Mouse (Mus musculus) kidney, postnatal 25 days (tissue): Measurements from ENCODE around the gene Cxcl17.
"Not testable (repeated sequence)": the region's sequence is repeated elsewhere in the genome, so short reads cannot be mapped to it uniquely, and the experiment has no call there.

ENCODE experiments used
- DNase-seq, 2 experiments: peaks; one replicate each; pipeline ENCODE4 v3.0.0; 2021; ENCODE audit warnings: mixed read lengths in 2 of 2

Cxcl17 gene

DNA sequence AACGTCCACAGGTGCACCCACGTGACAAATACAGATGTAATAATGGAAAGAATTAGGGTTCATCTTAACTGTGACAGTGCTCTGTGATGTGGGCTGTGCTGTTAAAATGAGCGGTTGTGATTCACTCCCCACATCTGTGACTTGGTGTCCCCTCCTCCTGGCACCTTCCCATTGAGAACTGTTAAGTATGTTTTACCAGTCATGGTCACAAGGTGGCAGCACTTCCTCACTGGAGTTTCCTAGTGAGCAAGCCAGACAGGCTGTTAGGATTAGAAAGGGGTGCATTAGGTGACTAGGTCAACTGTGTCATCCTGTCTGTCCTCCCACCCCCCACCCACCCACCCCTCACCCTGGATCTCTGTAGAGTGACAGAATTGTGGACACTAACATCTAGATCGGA lies 11.7 kb upstream of the Cxcl17 start:
- peak; percentile 80 to 95 for DNase-seq

- DNase-seq = peak in 1 of 2 experiments; percentile 51
These were observed 9.7 kb upstream of the Cxcl17 start for GRCm38 (mm10) chr7:25422286-25422841.

- no peak for DNase-seq
These were observed 7.3 kb upstream of the Cxcl17 start for GRCm38 (mm10) chr7:25419943-25420342.

- no peak for DNase-seq
These were observed 6.8 kb upstream of the Cxcl17 start for GRCm38 (mm10) chr7:25419536-25419935.

- DNase-seq = peak in 1 of 2 experiments; percentile 73
These were observed 4.9 kb upstream of the Cxcl17 start for GRCm38 (mm10) chr7:25417597-25417996.

- no peak for DNase-seq
These were observed 825 bp downstream of the Cxcl17 start for GRCm38 (mm10) chr7:25411861-25412260.

DNA sequence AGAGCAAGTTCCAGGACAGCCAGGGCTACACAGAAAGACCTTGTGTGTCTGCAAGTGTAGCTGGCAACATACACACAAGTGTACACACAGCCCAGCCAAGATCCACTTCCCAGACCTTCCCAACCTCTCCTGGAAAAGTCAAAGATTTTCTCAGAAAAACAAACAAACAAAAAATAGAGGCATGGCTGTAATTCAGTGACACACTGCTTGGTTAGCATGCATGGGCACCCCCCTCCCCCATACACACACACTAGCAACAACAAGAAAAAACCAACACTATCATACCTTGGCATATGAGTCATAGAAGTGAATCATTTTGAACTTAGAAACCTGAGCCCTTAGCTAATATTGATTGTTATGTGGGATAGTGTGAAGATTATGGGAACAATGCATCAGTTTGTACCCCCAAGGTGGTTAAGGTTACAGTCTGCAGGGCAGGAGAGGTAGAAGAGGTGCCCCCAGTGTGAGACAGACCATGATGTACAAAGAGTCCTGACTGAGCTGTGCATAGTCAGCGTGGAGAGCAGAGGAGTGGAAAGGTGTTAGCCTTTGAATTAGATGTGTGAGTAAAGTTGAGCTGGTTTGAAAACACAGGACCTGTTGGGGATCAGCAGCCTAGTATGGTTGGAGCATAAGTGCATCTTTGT lies 1.6 kb downstream of the Cxcl17 start:
- no peak for DNase-seq

DNA sequence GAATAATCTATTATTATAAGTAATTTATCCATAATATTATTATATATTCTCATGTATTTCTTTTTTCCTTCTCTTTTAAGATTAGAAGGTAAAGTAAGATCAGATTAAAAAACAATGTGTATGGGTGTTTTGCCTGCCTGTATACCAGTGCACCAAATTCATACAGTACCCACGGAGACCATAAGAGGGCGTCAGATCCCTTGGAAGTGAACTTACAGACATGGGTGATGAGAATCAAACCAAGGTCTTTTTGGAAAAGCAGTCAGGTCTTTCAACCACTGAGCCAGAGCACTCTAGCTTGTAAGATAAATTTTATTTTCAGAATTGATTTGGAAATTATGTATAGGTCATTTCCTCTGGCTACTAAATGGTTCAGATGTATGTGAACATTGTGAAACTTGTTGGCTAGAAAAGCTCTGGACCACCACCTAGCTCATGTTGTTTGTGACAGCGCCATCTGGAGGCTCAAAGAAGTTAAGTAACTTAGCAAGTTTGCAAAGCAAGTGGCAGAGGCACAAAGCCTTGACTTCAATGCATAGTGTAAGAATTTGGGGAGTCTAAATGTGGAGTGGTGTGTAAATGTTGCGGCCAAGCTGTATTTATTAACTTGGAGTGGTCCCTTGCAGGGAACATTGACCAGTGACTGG lies 3.4 kb downstream of the Cxcl17 start:
- DNase-seq = peak in 1 of 2 experiments; percentile 58

- DNase-seq = no peak
These were observed 6.2 kb downstream of the Cxcl17 start for GRCm38 (mm10) chr7:25406468-25406867.

DNA sequence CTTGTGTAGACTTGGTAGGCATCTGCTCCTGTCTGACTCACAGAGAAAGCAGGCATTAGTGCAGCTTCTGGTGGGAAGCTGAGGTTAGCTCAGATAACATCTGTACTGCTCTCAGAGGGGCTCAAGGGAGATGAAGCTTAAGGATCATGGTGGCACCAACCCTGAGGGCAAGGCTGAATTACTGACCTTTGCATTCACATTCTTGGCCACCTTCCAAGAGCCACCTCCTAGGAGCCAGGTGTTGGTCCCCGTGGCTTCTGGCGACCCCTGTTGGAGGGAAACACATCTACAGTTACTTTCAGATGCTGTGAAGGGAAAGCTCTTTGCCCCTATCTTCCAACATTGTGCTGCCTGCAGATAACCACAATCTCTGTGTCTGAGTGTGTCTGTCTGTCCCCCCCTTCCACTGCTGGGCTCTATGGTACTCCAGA lies 10.0 kb downstream of the Cxcl17 start:
- peak; percentile 89 for DNase-seq

GRCm38 (mm10) chr7:25401986-25402385 lies 10.7 kb downstream of the Cxcl17 start:
- no peak for DNase-seq

GRCm38 (mm10) chr7:25401551-25401950 lies 11.1 kb downstream of the Cxcl17 start:
- no peak for DNase-seq

DNA sequence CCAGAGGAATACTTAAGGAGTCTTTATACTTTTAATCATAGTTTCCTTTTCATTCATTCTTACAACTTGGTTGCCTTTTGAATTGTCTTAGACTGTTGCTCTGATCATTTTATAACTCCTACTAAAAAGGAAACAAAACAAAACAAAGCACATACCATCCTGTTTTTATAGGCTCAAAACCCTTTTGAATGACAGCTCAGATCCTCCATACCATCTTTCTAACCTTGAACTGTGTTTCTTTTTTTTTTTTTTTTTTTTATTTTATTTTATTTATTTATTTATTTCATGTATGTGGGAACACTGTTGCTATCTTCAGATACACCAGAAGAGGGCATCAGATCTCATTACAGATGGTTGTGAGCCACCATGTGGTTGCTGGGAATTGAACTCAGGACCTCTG lies 13.7 kb downstream of the Cxcl17 start:
- DNase-seq = not testable (repeated sequence)

GRCm38 (mm10) chr7:25398610-25399009 lies 14.1 kb downstream of the Cxcl17 start, which contains the start of gene Lipe:
TSS of gene Lipe (minus strand) at chr7:25398710.
- no peak for DNase-seq

GRCm38 (mm10) chr7:25396621-25397020 lies 16.1 kb downstream of the Cxcl17 start:
- no peak for DNase-seq

DNA sequence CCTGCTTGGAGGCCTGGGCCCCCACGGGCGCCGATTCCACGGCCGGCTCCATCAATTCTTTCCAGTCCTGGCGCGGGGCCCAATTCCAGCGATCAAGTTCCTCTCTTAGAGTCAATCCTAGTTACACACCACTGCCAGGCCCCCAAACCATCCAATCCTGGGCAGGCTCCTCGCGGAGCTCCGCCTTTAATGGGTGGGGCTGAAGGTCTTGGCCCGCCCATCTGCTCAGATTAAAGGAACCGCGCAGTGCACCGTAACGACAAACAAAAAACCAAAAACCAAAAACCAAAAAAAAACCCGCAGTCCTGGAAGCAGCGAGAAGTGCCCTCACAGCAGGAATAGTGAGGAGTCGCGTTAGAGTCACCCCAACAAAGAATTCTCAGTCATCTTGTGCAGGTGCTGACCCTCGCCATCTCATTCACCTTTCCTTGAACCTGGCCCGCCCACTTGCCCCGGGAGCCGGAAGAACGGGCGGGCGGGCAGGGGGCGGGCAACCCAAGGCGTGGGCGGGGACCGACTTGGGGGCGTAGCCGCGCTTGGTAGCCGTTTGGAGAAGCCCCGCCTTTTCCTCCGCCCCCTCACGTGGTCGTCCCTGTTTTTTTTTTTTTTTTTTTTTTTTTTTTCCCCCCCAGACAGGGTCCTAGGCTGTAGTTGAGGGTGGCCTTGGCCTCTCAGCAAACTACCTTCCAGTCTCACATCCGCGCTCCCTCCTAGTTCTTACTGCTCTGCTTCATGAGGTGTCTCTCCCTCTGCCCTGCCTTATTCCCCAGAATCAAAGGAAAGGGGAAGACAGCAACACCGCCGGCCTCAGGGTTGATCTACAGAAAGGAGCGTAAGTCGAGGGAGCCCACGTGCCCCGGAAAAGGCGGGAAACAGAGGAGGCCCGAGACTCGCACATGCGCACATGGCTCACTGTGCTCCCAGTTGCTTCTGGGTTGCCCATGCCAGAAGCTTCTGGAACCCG lies 16.8 kb downstream of the Cxcl17 start:
- peak; percentile 98 to 99 for DNase-seq

- no peak for DNase-seq
These were observed 17.5 kb downstream of the Cxcl17 start for GRCm38 (mm10) chr7:25395186-25395557.

DNA sequence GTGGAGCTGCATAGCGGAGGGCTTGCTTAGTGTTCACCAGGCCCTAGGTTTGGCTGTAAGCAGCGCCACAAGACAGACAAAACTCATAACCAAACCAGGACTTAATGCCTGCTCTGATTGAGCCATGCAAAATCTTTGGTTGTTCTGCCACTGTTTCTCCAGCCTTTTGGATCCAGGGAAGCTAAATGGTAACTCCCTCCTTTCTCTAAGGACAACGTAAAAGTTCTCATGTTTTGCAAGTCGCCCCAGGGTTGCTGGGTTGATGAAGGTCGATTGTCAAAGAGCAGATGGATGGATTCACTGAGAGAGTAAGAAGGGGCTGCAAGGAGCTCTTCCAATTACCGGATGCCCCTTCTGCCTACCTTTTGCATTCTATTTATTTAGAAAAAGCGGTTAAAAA lies 17.9 kb downstream of the Cxcl17 start:
- DNase-seq = no peak

- no peak for DNase-seq
These were observed 19.1 kb downstream of the Cxcl17 start for GRCm38 (mm10) chr7:25393451-25394210.

DNA sequence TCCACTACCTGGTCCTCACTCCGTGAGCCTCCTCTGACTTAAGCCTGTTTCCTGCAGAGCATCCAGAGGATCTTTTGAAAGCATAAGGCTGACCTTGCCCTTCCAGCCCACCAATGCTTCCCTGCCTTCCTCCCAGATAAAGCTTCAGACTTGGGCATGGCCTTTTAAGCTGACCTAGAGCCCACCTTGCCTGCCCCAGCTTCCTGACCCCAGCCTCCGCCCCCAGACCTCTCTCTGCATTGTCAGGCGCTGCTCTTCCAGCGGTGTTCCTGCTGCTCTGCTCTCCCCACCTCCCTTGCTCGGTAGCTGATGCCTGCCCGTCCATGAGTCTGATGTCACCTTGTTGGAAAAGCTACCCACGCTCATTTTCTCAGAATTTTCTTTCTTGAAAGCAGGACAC lies 19.8 kb downstream of the Cxcl17 start:
- DNase-seq = peak in 1 of 2 experiments; percentile 34

- DNase-seq = peak; percentile 59 to 80
These were observed 20.7 kb downstream of the Cxcl17 start for GRCm38 (mm10) chr7:25391856-25392453.

DNA sequence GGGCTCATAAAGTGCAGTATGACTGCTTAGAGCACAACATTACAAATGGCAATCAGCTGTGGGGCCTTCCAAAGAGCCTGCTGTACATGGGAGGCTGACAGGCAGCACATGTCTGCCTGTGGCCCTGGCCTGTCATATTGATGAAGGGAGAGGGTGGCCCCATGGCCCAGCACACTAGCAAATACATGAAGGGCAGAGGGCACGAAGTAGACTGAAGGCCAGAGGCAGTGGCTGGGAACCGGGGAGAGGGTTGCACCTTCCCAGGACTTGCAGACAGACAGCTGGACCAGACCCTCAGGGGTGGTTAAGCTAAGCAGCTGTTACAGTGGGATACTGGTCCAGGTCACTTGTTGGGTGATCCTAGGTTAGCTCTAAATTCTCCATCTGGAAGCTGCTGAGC lies 21.7 kb downstream of the Cxcl17 start:
- peak in 1 of 2 experiments; percentile 34 for DNase-seq
